Mouse (Mus musculus) kidney, adult 8-10 months (tissue): ENCODE data around the gene Nqo2.
"Not testable (repeated sequence)": the region's sequence is repeated elsewhere in the genome, so short reads cannot be mapped to it uniquely, and the experiment has no call there.

ENCODE experiments used
- DNase-seq, 2 experiments: peaks; one replicate each; pipeline ENCODE4 v3.0.0; 2022

Nqo2 gene

DNA sequence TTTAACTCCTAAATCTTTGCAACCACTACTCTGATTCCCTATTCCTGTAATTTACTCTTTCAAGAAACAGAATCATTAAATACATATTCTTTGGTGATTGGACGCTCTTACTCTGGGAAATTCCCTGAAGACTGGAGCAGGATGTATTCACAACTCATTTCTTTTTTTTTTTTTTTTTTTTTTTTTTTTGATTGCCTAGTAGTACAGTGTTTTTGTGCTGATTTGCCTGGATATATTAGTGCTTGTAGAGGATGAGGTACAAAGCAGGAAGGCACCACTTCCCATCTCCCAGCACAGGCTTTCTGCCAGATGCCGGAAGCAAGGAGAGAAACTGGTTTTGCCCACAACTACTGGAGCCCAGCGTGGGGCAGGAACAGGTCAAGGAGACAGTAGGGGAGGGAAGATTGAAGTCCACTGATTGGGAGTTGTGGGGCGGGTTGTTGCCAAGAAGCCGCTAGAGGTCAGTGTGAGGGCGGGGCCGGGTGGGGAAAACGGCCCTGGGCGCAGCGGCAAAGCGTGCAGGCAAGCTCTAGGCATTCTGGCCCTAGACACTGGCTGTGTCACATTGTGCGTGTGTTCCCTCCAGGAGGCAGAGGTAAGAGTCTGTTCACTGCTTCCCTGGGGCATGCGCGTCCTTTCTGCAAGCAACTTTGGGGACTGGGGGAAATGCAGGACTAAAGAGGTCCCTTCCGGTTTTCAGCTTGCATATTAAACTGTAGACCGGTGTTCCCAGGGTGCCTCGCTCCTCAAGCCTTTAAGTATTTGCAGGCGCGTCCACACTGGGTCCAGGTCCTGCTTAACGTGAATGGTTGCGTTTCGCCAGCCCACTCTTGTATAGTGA lies at the start of gene Nqo2:
Nqo2 (plus strand) TSS at position 482 of the 841 bp plus-strand sequence.
- DNase-seq: peak; percentile 84 to 88

DNA sequence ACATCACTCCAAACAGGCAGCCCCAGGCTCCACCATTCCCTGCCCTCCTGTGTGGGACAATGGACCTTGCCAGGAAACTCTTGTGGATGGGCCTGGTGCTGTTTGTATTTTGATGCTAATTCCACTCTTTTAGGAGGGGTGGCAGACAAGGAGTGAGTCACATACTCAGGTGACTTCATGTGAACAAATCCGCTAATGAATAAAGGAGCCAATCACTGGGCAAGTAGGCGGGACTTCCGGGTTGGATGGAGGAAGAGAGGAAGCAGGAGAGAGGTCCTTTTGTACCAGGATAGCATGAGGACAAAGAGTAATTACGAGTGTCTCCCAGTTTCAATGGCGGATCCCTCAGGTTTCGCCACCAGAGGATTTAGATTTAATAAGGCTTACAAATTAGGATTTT lies 43.4 kb upstream of the Nqo2 start:
- no peak for DNase-seq

DNA sequence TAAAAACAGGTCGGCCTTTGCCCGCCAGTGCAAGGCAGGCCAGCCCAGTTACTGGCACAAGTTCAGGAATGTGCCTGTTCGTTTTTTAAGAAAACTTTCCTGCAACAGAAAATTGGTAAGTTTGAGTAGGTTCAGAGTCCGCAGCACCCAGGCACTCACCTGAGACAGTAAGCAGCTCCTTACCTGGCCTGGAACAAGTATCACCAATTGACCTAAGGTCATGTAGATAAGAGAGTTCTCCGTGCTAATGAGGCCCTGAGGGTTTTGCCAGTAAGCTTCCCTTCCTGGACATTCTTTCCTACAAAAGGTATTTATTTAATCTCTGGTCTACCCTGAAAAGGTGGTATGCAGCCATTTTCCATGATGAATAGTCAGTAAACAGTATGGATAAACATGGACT lies 42.8 kb upstream of the Nqo2 start:
- no peak for DNase-seq

DNA sequence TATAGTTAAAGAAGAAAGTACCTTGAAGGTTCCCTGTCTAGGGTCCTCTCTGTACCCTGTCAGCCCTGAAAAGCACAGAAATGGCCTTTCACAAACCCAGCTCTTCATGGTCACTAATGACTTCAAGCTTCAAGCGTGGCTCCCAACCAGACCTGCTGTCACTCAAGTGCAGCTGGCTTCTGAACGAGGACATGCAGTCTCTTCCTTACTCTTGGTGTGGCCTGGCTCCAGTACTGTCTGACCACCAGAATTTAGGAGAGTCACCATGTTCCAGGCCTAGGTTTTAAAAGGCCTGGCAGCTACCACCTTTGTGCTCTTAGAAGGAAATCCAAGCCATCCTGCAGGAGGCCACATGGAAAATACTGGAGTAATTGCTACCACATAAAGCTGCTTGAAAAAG lies 34.2 kb upstream of the Nqo2 start:
- no peak for DNase-seq

DNA sequence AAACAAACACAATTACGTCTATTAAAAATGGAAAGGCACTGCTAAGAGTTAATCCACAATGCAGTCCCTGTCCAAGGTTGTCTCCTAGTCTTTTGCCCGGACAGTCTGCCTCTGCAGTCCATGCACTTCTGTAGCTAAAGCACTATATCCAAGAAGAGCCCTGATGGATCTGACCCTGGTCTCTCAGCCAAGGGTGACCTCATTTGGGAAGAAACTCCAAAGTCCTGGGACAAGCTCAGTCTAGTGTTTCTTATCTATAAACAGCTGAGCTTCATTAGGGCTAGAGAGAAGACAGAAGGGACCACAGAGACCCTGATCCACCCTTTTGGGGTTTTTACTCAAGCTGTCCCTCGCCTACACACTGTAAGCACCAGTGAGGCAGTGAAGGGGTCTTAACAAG lies 33.6 kb upstream of the Nqo2 start:
- DNase-seq: no peak

DNA sequence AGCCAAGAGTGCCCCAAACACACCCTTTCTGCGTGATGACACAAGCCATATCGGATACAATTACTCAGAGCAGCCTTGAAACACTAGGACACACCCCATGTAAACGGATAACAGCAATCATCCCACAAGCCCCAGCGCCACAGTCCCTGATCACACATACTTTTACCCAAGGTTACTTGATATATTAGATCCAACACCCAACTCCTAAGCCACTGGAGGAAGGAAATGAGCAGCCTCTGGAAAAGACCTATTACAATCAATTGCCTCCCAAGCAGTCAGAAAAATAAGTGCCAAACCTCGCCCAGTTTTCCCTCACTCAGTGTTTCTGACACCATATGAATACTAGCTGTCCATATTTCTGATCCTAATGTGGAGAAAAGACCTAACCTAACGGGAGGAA lies 29.7 kb upstream of the Nqo2 start:
- no peak for DNase-seq

DNA sequence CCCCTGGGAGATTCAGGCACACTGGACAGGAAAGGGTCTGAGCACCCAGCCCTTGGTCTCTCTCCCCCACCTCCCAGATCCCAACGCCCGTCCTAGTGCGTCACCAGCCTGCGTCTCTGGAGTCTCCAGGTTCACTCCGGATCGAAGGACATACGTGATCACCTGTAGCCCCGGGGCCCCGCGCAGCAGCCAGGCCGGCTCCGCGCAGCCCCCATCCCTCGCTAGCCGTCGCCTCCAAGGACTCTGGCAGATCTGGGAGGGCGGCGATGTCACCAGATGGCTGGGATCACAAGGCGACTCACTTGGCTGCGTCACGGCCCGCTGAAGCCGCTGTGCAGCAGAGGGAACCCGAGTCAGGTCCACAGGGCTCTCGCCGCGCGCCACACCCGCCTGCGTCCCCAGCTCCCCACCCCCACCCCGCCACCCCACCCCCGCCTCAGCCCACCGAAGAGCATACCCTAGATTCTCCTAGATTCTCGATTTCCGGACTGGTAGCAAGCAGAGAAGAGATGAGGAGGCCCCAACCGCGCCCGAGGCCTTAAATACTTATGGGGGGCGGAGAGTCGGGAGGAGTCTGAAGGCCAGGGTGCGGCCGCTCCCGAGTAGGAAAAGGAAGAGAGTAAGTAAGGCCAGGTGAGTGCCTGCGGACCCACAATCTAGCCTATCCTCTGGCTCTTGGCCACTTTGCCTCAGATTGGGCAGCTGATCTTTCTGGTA lies 28.9 kb upstream of the Nqo2 start:
- peak; percentile 28 to 38 for DNase-seq

DNA sequence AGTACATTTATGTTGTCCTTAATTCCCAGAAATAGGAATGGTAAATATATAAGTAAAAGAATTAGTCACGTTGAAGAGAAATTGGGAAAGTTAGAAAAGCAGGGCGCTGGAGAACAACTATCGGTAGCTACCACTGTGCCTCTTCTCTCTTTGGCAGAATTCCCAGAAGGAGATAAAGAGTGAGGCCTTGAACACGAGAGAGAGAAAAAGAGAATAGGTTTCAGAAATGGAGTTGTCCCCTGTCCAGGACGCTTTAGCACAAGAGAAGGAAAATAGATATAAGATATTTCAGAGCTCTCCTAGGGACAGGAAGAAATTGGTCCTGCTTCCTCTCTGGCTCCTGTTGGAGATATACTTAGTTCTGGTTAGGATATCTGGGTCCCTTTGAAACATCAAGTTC lies 27.3 kb upstream of the Nqo2 start:
- no peak for DNase-seq

DNA sequence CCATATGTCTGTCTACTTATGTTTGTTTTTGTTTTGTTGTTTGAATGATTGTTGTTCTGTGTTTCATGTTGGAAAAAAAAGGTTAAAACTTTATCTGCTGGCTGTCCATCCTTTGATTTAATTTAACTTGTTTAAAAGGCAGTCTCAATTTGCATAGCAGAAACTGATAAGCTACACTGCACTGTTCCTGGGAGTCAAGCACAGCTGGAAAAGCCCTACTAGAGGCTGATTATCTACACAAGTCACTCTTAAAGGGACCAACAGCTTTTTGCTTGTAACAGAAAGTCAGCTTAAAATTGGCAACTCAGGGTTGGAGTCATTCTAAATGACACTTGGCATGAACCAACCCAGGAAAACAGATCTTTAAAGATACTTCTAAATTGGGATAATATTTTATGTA lies 26.9 kb upstream of the Nqo2 start:
- not testable (repeated sequence) for DNase-seq

DNA sequence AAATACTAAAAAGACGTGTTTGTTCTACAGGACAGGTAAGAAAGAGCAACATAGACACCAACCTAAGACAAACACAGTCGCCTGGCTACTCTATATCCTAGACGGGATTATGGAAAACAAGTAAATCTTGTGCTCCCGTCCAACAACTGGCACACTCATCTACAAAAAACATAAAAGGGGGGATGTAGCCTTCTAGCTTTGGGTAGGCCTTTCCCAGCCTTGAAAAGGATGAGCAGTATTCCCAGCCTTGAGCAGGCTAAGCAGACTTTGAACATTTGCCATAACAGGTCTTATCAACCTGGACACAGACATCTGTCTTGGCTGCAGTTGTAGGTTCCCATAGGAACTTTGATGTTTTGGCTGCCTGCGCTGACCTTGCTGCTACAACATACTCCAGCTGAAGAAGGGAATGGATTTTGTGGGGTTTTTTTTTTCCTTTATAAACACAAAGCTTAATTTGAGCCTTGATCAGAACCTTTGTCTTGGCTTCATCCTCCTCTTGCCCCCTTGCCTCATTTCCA lies 23.1 kb upstream of the Nqo2 start:
- DNase-seq: no peak

DNA sequence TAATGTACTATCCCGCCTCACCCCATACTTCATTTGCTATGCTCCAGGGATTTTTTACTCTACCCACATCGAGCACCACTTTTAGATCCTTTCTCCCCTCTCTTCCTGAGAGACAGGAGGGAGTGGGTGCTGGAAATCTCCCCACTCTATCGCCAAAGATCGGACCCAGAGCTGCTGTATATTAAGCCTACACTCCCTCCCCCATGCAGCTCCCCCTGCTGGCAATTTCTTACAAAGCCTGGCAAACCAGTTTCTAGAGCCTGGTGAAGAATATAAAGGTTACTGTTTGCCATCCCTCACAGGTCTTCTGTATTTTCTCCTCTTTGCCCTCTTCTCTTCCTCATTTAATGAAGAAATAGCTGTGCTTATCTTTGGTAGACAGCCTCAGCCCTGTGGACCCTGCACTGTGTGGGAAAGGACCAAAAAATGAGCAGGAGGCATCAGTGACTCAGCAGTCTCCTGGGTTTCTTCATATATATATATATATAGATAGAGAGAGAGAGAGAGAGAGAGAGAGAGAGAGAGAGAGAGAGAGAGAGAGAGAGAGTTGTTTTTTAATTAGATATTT lies 22.2 kb upstream of the Nqo2 start:
- DNase-seq: no peak

DNA sequence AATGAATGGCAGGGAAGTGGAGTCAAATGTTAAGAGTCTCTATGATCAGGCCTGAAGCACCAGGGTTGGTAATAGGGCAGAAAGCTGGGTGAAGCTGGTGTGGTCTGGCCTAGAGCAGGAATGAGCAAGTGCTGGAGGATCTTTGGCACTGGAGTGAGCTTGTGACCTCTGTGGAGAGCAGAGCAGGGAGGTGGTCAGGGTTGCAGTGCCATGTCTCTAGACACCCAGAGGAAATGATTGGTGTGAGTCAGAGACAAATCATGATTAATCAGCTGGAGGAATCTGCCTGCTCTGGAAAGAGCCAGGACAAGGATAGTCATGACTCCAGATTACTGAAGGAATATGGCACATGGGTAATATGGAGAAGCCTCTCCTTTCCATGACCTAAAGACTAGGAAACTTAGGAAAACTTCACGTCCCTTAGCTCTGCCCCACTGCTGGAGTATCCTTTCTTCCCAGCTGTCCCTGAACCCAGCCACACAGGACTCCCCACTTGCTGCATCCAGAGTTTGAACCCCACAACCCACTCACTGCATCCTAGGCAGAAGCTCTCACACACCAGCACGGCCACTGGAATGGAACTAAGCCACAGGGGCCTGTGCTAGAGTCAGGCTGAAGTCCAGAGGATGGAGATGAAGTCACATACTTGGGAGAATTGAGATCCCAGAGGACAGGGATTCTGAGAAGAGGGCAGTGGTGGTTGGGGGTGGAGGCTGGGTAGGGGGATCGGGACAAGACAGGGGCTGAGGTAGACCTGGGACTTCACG lies 13.0 kb upstream of the Nqo2 start:
- DNase-seq: no peak

DNA sequence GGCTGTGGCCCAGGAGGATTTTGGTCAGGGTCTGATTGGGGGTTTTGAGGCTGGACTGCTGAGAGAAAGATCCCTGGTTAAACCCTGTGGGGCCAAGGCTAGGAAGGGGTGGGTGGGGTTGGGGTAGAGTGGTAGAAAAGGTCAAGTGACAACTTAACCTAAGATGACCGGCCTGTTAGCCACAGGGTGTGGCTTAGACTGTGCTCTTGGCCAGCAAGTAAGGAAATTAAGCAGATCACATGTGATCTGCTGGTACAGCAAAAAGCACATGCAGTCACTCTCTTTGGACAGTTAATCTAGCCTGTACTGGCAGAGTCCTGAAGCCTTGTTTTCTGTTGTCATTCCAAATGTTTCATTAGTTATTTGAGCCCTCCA lies 12.4 kb upstream of the Nqo2 start:
- no peak for DNase-seq

DNA sequence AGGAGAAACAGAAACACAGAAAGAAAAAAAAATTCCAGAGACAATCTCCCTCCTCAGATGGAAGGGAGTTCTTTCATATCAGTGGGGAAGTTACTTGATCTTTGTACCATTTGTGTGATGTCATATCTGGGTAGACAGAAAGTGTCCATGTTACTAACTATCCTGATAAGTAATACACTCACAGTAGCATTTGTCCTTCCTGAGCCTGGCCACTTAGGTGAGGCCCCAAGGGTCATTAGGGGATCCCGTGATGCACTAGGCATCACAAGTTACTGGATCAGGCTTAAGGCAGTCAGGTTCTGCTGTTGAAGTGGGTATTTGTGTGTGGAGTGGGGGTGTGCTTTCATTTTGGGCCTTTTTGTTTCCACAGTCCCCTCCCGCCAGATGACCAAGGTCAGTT lies 11.5 kb upstream of the Nqo2 start:
- no peak for DNase-seq

DNA sequence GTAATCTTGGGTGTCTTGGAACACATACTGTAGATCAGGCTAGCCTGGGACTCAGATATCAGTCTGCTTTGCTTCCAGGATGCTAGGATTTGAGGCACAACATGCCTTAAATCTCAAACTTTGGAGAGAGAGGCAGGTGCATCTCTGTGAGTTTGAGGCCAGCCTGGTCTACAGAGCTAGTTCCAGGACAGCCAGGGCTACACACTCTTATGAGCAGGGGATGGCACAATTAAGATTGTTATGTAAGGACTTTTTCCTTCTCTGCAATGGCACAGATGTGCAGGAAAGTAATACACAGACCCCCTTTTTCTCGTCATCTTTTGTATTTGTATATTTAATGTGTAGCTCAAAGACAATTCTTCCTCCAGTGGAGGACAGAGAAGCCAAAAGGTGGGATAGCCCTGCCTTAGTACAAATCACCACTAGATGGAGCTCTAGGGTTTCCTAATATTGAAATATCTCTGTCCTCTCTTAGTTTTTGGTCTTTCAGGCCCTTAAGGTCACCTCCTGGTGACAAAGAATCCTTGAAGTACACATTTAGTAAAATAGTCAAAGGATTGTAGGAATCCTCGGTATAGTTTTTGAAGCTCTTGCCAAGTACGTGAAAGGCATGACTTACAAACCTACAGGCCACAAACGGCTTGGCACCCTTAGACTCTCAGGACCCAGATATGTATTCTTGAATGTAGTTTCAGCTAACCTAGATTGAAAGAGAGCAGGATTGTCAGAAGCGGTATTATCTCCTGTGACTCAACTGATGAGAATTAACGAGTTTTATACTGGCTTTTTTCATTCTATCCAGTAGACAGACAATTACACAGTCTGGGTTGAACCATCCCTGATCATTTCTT lies 7.7 kb upstream of the Nqo2 start:
- DNase-seq: peak; percentile 33 to 39

DNA sequence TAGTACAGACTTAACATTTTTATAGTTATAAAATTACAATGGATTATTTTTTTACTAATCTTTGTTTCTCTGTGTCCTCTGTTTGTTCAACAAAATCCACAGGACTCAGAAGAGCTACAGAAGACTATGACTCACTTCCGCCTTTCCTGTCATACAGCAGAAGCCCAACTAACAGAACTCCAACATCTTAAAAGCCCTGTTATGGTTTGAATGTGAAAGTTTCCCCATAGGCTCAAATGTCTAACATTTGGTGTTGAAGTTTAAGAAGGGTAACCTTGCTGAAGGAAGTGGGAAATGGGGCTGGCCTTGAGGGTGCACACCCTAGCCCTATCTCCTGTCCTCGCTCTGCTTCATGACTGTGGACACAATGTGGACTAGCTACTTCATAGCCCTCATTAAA lies 4.7 kb upstream of the Nqo2 start:
- no peak for DNase-seq

DNA sequence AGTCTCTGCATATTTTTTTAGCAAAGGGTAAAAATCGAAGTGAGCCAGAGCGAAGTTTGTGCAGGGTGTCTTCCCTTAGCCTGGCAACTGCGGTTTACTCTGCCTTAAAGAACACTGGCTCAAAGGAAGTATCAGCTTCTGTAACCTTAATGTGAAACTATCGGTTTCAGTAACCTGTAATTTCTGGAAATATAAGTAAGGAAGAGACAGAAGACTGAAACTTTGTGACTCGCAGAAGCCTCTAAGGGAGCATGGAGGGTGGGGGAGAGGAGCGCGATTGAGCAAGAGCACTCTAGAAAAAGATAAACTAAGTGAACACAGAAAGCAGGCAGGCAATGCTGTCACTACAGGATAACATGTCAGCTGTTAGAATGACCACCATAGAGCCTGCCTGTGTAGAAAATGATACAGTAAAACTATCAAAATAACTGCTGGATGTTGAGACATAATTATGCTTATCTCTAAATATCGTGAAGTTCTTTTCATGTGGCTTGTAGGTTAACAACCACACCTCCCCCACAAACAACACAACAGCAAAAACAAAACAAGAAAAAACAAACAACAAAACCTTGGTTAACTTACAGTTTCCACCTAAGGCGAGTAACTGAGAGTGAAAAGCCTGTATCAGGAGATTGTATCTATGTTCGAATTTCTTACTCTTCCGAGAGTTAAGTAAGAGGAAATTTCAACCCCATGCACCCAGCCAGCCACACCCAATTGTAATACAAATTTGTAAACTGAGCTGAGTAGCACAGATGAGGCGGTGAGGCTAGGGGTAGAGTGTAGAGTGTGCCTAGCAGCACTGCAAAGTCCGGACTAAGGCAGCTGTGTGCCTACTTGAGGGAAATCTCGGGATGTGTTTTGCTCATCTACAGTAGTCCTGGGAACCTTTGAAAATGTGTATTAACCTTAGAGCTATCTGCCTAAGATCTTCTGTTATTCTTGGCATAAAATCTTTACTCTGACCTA lies 853 bp downstream of the Nqo2 start:
- DNase-seq: no peak

DNA sequence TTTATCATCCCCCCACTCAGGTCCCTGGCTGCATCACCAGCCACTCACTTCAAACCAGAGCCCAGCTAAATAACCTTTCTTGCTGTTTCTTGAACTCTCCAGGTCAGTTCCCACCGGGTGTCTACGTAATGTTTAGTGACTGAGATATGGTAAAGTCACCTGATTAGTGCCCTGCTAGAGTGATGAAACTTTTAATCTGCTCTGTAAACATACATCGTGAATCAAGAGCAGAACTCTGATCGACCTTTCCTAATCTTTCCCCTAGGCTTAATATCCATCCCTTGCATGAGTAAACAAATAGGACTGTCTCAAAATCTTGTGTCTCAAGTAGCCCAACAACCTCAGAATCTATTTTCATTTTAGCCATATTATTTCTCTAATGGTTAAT lies 1.5 kb downstream of the Nqo2 start:
- DNase-seq: no peak

DNA sequence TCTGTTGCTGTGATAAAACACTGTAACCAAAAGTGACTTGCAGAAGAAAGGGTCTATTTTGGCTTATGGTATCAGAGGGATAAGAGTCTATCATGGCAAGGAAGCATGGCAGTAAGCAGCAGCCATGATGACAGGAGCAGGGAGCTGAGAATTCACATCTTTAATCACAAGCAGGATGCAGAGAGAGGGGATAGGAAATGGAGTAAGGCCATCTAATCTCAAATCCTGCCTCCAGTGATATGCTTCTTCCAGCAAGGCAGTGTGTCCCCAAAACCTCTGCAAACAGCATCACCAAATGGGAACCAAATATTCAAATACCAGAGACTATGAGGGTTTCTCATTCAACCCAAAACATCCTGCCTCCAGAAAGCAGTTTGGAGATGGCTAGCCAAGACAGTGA lies 2.1 kb downstream of the Nqo2 start:
- DNase-seq: no peak

DNA sequence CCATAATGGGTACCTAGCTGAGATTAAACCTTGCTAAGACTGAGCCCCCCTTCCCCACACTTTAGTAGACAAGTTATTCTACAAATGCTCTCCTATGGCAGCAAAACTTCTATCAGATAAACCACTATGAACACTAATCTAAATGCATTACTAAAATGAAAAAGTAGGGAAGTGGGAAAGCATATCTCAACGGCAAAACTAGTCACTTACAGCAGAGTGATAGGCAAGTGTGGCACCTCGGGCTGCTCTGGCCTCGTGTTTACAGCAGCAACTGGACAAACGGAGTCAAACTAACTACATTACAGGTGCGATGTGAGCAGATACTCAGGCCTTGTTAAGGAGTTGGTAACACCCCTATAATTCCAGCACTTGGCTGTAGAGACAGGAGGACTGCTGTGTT lies 25.1 kb downstream of the Nqo2 start:
- DNase-seq: no peak

DNA sequence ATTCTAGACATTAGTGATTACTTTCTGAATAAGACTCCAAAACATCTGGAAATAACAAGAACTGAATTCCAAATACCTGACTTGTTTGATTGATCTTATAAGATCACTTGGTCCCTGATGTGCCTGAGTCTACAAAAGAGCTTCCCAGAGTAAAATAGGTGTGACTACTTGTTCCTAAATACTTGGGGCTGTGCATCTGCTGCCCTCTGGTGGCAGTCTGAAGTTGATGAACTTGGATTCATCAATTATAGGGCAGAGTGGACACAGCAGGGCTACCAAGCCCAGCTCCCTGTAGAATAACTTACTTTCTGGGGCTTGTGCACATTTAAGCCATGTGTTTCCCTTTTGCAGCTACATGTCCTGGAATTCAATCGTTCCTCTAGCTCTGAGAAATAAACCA lies 30.7 kb downstream of the Nqo2 start:
- peak; percentile 66 to 80 for DNase-seq
